Mouse (Mus musculus) hindlimb bud, embryonic 11.5 days (tissue): ENCODE results near the gene Rhbdl1.
"Not testable (repeated sequence)": the region's sequence is repeated elsewhere in the genome, so short reads cannot be mapped to it uniquely, and the experiment has no call there.

ENCODE experiments used
- DNase-seq: peaks from one replicate; pipeline ENCODE4 v3.0.0-alpha.2; 2012; ENCODE audit warnings: low read depth, low spot score; ENCODE audit errors: extremely low spot score

Rhbdl1 gene

GRCm38 (mm10) chr17:25872676-25873075 lies 35.6 kb upstream of the Rhbdl1 start:
- no peak for DNase-seq

DNA sequence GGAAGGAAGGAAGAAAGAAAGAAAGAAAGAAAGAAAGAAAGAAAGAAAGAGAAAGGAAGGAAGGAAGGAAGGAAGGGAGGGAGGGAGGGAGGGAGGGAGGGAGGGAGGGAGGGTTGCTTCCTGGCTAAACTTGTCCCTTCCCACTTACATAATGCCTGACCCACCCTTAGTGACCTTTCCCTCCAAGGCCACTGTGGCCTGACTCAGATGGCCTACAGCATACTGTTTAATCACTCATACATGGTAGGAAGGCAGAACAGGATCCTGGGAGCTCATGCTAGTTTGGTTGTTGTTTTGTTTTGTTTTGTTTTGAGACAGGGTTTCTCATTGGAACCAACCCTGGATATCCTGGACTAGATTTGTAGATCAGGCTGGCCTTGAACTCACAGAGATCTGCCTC lies 34.5 kb upstream of the Rhbdl1 start:
- not testable (repeated sequence) for DNase-seq

- DNase-seq, result no peak
Measured at GRCm38 (mm10) chr17:25869954-25870353, 32.9 kb upstream of the Rhbdl1 start.

DNA sequence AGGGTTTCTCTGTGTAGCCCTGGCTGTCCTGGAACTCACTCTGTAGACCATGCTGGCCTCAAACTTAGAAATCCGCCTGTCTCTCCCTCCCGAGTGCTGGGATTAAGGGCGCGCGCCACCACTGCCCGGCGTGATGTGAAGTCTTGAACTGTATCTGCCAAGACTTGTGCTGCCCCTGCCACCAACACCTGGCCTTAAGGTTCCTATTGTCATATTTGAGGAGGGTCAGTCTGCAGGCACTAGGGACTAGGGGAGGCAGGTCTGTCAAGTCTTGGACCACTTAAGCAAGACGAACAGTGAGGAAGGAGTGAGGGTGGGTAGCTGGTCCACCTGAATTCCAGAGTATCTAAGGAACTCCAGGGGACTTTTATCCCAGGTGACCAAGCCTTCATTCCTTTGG lies 32.4 kb upstream of the Rhbdl1 start:
- no peak for DNase-seq

GRCm38 (mm10) chr17:25868601-25869191 lies 31.6 kb upstream of the Rhbdl1 start, which contains the start of gene Mcrip2:
Gene Mcrip2, minus strand, starts transcription at chr17:25868764.
- no peak for DNase-seq

DNA sequence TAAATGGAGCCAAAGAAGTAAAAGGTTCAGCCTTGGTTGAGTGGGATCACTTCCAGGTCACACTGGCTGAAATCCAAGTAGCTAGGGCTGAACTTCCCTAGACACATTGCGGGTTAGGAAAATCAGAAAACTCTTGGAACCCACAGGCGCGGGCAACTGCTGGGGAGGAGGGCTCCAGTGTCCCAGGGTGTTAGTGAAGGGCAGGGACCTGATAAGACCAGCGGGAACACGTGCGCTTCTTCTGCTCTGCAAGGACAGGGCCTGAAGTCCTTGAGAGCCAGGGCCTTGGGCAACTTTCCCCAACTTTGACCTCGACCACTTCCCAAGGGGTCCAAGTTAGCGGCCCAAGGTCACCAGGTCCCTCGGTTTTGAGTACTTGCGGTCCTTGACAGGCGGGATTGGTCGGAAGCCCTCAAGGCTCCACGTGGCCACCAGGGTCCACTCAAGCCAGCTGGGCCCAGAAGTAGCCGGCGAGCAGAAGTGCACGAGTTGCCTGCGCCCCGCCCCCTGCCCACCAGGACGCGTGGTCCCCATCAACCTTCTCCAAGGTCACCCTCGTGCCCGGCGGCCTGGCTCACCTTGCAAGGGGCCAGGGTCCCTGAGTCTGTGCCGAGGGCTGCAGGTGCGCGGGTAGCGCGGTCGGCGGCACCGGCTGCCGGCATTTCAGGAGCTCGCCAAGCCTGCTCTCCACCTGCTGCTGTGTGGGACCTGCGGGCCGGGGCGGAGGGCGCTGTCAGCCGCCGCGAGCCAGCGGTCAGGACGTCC lies 30.9 kb upstream of the Rhbdl1 start:
- no peak for DNase-seq

DNA sequence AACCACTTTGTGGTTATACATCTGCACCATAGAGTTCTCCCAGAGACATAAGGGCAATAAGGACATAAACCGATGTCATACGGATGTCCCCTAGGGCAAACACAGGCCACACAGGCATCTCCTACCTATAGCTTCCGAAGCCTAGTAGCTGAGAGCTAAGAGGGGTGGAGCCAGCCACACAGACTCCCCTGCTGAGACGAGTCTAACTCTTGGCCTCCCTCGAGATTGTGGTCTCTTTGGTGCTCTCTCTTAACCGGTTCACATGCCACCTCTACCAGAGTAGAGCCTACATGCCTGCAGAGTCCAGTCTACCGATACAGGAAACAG lies 30.4 kb upstream of the Rhbdl1 start:
- no peak for DNase-seq

- no peak for DNase-seq
Measured at GRCm38 (mm10) chr17:25866172-25866571, 29.1 kb upstream of the Rhbdl1 start.

DNA sequence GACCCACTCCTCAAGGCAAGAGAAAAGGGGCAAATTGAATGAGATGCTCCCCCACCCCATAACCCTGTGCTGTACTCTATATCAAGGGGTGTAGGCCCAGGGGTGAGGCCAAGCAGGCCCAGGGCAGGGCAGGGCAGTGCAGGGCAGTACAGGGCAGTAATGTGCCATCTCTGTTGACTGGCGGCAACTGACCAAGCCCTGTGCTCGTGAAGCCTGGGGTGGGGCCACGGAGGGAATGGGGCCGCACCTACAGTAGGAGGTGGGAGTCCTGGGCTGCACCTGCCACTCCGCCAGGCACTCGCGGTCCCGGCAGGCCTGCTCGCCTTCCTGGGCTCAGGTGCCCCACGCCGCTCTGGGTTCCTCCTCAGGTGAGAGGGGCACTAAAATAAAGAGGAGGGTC lies 28.2 kb upstream of the Rhbdl1 start:
- no peak for DNase-seq

DNA sequence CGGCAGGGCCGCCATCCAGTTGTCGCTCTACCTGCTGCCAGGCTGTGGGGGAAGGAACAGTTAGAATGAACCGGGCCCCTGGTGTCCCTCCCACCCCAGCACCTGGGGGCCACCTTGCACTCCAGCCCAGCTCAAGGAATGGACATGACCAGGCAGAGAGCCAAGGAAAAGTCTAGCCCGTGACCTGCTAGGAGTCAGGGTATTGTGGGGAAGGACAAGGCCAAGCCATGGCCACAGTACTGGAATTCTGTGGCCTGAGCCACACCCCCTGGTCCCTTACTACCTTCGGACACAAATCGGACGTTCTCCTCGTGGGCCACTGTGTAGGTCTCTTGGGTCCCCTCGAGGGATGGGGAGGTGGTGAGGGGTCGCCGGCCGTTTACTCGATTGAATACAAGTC lies 27.2 kb upstream of the Rhbdl1 start:
- no peak for DNase-seq

DNA sequence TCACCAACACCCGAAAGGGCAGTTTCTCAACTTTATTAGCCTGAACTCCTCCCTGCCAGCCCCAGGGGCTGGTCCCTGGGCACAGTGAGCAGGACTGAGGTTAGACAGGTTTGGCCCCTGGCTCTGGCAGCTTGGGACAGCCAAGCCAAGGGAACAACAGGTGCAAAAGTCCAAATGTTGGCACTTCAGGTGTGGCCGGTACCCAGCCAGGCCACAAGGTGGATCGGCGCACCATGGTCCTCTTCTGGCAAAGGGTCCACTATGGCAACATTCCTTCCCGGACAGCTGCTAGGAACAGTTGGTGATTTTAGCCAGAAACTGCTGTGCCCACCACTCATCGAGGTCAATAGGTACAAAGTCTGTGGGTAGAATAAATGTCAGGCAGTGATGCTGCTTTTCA lies 26.6 kb upstream of the Rhbdl1 start:
- DNase-seq, result no peak

DNA sequence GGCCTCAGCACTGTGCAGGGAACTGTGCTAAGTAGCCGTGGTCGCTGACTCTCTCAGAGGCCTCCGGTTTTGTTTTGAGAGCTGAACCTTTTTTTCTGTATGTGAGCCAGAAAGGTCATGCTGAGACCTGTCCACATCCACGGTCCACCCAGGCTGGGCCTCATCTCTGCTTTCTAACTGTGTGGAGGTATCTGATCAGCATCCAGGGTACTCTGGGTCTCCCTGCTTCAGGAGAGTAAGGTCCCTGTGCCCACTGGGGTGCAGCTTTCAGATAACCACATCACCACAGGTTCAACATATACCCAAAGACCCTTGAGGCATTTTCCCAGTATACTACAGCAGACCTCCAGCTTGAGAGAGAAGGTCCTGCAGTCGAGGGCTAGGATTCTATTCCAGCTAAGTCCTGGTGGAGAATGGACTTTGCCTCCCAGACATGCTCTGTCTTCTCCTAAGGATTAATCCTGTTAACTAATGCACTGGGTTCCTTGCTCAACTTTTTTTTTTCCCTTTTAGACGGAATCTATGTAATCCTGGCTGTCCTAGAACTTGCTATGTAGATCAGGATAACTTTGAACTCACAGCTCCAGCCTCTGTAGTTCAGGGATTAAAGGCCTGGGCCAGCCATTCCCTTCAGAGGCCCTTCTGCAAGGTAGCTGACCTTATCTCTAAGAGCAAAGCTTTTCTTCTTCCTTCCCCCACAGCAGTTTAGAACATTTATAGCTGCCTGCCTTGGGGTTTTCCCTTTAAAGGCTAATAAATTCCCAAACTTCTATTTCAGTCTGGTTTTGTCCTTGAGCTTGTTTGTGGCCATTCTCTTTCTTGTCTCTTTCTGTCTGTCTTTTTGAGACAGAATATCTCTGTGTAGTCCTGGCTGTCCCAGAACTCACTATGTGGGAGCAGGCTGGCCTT lies 24.9 kb upstream of the Rhbdl1 start:
- DNase-seq, result no peak

- no peak for DNase-seq
Measured at GRCm38 (mm10) chr17:25860832-25861703, 24.0 kb upstream of the Rhbdl1 start, which contains the start of gene Wdr90. Gene Wdr90, minus strand, starts transcription at chr17:25861501.

DNA sequence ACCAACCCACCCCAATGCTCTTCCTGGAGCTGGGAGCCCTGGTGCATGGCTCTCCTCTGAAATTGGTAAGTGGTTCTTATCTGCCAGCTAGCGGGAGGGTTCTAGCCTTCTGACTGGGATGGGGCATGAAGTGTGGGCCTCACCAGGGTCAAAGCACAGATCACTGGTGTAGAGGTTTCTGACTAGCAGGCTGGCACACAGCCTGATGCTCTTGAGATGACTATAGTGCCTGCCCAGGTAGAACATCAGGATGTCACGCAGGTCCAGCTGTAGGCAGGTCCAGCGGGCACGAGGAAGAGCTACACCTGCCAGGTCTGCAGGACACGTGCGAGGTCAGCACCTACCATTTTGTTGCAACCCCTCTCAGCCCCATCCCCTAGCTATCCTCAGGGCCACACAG lies 23.1 kb upstream of the Rhbdl1 start:
- DNase-seq, result no peak

GRCm38 (mm10) chr17:25844396-25844901 lies 7.4 kb upstream of the Rhbdl1 start, which contains the start of gene Rhot2:
Gene Rhot2, minus strand, starts transcription at chr17:25844851.
- no peak for DNase-seq

- no peak for DNase-seq
Measured at GRCm38 (mm10) chr17:25843636-25844395, 6.7 kb upstream of the Rhbdl1 start.

GRCm38 (mm10) chr17:25843122-25843521 lies 6.0 kb upstream of the Rhbdl1 start:
- no peak for DNase-seq

DNA sequence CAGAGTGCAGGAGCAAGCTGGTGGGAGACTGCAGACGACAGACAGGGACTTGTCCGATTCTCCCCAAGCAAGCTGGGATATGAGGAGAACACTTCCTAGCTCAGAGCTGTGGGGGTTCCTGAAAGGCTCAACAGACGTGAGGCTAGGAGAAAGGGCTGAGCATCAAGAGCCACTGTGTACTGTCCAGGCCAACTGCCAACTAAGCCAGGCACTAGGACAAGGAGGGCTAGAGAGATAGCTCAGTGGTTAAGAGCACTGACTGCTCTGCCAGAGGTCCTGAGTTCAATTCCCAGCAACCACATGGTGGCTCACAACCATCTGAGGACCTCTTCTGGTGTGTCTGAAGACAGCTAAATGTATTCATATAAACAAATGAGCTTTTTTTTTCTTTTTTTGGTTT lies 5.4 kb upstream of the Rhbdl1 start:
- no peak for DNase-seq

DNA sequence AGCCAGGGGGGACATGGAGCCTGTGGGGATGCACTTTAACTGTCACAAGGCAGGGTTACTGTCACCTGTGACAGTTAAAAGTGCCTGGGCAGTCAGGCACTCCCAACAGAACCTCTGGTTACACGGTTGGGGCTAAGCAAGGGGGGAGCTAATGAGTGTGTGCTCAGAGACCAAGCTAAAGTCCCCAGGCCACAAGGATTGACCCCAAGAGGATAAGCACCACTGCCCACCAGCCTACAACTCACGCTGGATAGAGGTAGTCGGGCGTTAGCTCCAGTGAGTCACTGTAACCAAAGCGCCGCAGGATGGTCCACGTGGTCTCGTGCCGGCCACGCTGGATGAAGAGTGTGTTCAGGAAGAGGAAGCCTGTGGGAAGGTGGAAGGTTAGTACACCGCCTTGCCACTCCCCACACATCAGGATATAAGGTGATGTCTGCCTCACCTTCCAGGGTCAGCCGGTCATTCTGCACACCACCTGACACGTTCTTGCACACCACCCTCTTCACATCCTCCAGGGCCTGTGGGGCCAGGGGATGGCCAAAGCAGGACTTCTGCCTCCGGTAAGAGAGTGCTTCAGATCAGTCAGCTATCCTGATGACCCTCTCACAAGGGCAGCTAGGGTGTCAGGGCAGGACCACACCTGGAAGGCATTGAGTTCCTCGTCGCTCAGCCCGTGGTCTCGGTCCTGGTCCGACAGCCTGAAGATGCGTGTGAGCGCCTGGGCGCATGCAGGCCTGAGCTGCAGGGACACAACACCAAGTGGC lies 4.2 kb upstream of the Rhbdl1 start, which contains the start of gene Gm20683:
TSS of gene Gm20683 (minus strand) at position 647 of the 764 bp plus-strand sequence.
- no peak for DNase-seq
